In the genomic region with DNA sequence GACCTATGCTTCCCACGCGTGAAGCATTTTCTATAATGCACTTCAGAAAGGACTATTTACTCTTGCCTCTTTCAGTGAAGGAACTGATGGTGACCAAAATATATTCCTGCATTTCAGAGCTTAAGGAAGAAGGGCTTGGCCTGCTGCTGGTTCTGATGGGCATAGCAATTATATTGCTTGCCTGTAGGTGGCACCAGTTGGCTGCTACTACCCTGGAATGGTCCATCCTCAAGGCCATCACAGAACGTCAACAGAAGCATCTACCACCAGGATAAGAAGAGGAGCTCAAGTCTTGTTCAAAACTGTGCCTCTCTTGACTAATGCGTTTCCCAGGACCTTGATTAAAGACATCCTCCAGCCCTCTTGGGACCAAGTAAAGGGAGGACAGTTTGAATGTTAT, we compare ENCODE assay signal across 8 mouse cellular contexts.
DNase-seq lines count a peak whose midpoint lies in the region; ATAC-seq and TF ChIP-seq lines count a peak whose summit lies in the region.

No protein-coding gene starts in this region.

- peak; percentile 39; the same call in 1 of the 2 replicates for ATAC-seq in kidney, embryonic 16.5 days (ENCODE audit: low FRiP score, low TSS enrichment)
- ATAC-seq in forebrain, embryonic 12.5 days (ENCODE audit: low FRiP score) = no peak

- H3K9me3 ChIP-seq in kidney, embryonic 16.5 days (ENCODE audit: low read length) = no peaks in the 10 kb centered on the region
- H3K9me3 ChIP-seq in forebrain, embryonic 12.5 days = no peaks in the 10 kb centered on the region

- peak; percentile 81 for TF ChIP-seq CTCF in heart, adult 2 months (IDR thresholded peaks at IDR 0.05)
- peak; percentile 5; the same call in 1 of the 2 replicates for TF ChIP-seq CTCF in spleen, adult 2 months (IDR thresholded peaks at IDR 0.05; ENCODE audit: extremely low read depth, insufficient read depth, insufficient read length, insufficient replicate concordance)

- no peak overlapping the region for H3K9ac ChIP-seq in heart, adult 2 months (ENCODE audit: low read depth, low read length)
- H3K9ac ChIP-seq in kidney, embryonic 16.5 days (replicated peaks; ENCODE audit: low read length) = no peak overlapping the region
- H3K9ac ChIP-seq in forebrain, embryonic 12.5 days = no peak overlapping the region

- no peaks in the 10 kb centered on the region for H3K36me3 ChIP-seq in heart, adult 2 months (ENCODE audit: control insufficient read depth, insufficient read depth, low read length)
- H3K36me3 ChIP-seq in spleen, adult 2 months (ENCODE audit: control insufficient read depth, insufficient read depth, low read length) = no peaks in the 10 kb centered on the region
- H3K36me3 ChIP-seq in kidney, embryonic 16.5 days (ENCODE audit: insufficient read depth, low read length) = no peaks in the 10 kb centered on the region
- H3K36me3 ChIP-seq in forebrain, embryonic 12.5 days (replicated peaks) = no peaks in the 10 kb centered on the region

- no peak for TF ChIP-seq POLR2A in heart, adult 2 months (IDR thresholded peaks at IDR 0.05; ENCODE audit: insufficient read depth, low read depth, low read length)
- no peak for TF ChIP-seq POLR2A in spleen, adult 2 months (IDR thresholded peaks at IDR 0.05; ENCODE audit: low read depth, low read length)

- H3K79me2 ChIP-seq in heart, adult 2 months (replicated peaks; ENCODE audit: control insufficient read depth, insufficient read depth, low read length) = no peaks in the 10 kb centered on the region

- H3K4me1 ChIP-seq in heart, adult 2 months (ENCODE audit: control insufficient read depth, insufficient read depth, low read length) = no peaks in the 10 kb centered on the region
- H3K4me1 ChIP-seq in spleen, adult 2 months (ENCODE audit: control insufficient read depth, insufficient read depth, insufficient read length) = no peaks in the 10 kb centered on the region
- peaks cover 7% of the 10 kb centered on the region; the same call in 1 of the 2 replicates for H3K4me1 ChIP-seq in kidney, embryonic 16.5 days (ENCODE audit: insufficient read depth, low read length)
- peaks cover 6% of the 10 kb centered on the region; the same call in 1 of the 2 replicates for H3K4me1 ChIP-seq in forebrain, embryonic 12.5 days

- WGBS in heart, adult 2 months = 40% methylated on average over 4 of the region's 4 CpGs
- WGBS in spleen, adult 2 months = 55% methylated on average over 4 of the region's 4 CpGs
- 51% methylated on average over 4 of the region's 4 CpGs for WGBS in kidney, embryonic 16.5 days
- WGBS in forebrain, embryonic 12.5 days = 48% methylated on average over 4 of the region's 4 CpGs

- H3K27me3 ChIP-seq in heart, adult 2 months (ENCODE audit: control insufficient read depth, insufficient read depth, low read length) = no peaks in the 10 kb centered on the region
- no peaks in the 10 kb centered on the region for H3K27me3 ChIP-seq in spleen, adult 2 months (ENCODE audit: control insufficient read depth, insufficient read depth, low read length)
- H3K27me3 ChIP-seq in kidney, embryonic 16.5 days (ENCODE audit: insufficient read depth, low read length) = peaks cover 3% of the 10 kb centered on the region
- no peaks in the 10 kb centered on the region for H3K27me3 ChIP-seq in forebrain, embryonic 12.5 days

- H3K27ac ChIP-seq in heart, adult 2 months = no peak overlapping the region
- H3K27ac ChIP-seq in spleen, adult 2 months (ENCODE audit: insufficient read depth, low read length) = no peak overlapping the region
- H3K27ac ChIP-seq in kidney, embryonic 16.5 days (ENCODE audit: low read length) = no peak overlapping the region
- no peak overlapping the region for H3K27ac ChIP-seq in forebrain, embryonic 12.5 days

- TF ChIP-seq EP300 in heart, adult 2 months (IDR thresholded peaks at IDR 0.05; ENCODE audit: insufficient read depth, low read depth, low read length) = no peak

- peak; percentile 5 to 21 for DNase-seq in heart, adult 2 months
- DNase-seq in heart, adult 11 months = no peak
- peak in 1 of 2 experiments; percentile 5 for DNase-seq in spleen, adult 2 months (ENCODE audit: low read depth in 1 of 2, low spot score in 2 of 2)
- no peak for DNase-seq in spleen, postnatal 14 days (ENCODE audit: low spot score in 2 of 2)
- DNase-seq in cerebellum, adult 9-10 months = peak; percentile 24
- peak; percentile 59 for DNase-seq in retina, embryonic 14.5 days (ENCODE audit: low spot score)

- H3K4me3 ChIP-seq in heart, adult 2 months = no peak overlapping the region
- H3K4me3 ChIP-seq in spleen, adult 2 months (ENCODE audit: extremely low read depth, insufficient read depth, insufficient read length) = no peak overlapping the region
- H3K4me3 ChIP-seq in kidney, embryonic 16.5 days (ENCODE audit: low read length) = no peak overlapping the region
- no peak overlapping the region for H3K4me3 ChIP-seq in forebrain, embryonic 12.5 days (replicated peaks)

- H3K4me2 ChIP-seq in kidney, embryonic 16.5 days (replicated peaks; ENCODE audit: low read depth, low read length) = no peak overlapping the region
- H3K4me2 ChIP-seq in forebrain, embryonic 12.5 days = no peak overlapping the region

- intact Hi-C loops in heart, adult 2 months (cut with DNase I) = loop anchor here (2.0 to 5.0 kb wide), 4 partner anchors 77 to 1212 kb away; no protein-coding TSS in a partner anchor

Comparison
In these comparisons a context has a peak if more than half of its experiments do, and no peak if none do; other contexts are left out.
1. DNase-seq: peak in heart, adult 2 months (2 of 2), cerebellum, adult 9-10 months (single experiment) and retina, embryonic 14.5 days (single experiment); none in heart, adult 11 months (single experiment) and spleen, postnatal 14 days (0 of 2).